Mouse (Mus musculus): ENCODE results near the gene Zfp609.
A peak's percentile ranks its signal among the peaks of the same experiment; 100 is the strongest.
"Not testable (repeated sequence)": the region's sequence is repeated elsewhere in the genome, so short reads cannot be mapped to it uniquely, and the experiment has no call there.

Gene Zfp609

DNA sequence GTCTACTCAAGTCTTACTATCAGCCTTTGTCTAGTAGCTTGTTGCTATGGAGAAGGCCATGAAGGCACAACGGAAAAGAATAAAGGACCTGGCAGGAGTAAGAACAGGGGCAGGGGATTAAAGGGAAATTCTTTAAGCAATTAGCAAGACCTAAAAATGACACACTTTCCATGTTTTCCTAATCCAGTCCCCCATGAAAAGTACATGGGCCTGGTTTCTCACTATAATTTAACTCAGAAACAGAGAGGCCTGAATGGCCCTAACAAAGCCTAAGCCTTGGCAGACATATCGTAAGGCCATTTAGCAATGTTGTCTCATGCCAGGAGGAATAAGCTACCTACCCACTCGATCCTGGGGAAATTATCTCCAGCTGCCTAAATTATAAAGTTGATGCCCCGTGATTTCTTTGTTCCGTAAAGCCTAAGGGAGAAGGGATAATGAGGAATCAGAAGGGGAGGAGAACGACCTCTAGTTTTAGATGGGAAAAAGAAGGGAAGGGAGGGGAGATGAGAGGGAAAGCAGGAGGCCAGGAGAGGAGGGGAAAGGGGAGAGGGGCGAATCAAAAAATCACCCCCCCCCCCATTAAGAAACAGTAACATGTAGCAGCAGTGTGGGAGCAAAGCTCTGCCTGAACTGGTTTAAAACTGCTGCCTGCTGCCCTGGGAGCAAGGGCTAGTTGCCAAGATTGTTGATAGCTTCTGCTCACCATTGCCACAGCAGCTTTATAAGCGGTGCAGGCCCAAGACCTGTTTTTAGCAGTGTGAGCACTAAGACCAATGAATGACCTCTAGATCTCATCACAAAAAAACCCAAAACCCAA is 102.7 kb downstream of the Zfp609 start:
- DNase-seq (ENCODE audit: low read depth, low spot score): peak; percentile 16

DNA sequence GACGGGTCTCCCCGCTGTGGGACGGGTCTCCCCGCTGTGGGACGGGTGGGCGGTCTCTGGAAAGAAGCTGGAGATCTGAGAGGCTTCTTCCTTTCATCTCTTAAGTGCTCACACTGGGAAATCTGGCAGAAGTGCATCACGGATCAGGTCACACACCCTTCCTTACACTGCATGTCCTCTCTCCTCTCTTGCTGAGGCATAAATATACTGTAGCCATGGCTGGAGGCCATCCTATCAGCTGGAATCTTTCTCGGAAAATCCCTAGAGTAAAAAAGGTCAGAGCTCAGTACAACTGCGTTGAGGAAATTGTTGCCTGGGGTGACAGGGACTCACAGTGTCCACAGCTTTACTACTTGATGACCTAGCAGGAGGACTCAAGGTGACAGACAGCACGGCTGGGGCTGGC is 106.2 kb downstream of the Zfp609 start:
- DNase-seq (ENCODE audit: low read depth, low spot score): no peak

DNA sequence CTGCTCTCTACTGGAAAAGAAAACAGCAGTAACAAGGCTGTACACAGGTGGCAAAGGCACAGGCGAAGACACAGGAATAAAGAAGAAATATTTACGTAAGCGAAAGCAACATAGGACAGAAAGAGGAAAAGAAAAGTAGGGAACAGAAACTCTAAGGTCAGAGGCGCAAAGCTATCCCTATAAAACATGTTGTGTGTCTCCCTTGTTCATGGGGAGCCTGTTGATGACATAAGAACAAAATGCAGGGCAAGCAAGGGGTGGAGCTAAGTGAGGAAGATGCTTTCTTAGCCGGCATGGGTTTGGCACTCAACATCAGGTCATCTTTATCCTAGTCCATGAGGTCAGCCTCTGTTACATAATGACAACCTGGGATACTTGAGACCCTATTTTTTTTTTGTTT is 109.2 kb downstream of the Zfp609 start:
- DNase-seq (ENCODE audit: low read depth, low spot score): no peak

DNA sequence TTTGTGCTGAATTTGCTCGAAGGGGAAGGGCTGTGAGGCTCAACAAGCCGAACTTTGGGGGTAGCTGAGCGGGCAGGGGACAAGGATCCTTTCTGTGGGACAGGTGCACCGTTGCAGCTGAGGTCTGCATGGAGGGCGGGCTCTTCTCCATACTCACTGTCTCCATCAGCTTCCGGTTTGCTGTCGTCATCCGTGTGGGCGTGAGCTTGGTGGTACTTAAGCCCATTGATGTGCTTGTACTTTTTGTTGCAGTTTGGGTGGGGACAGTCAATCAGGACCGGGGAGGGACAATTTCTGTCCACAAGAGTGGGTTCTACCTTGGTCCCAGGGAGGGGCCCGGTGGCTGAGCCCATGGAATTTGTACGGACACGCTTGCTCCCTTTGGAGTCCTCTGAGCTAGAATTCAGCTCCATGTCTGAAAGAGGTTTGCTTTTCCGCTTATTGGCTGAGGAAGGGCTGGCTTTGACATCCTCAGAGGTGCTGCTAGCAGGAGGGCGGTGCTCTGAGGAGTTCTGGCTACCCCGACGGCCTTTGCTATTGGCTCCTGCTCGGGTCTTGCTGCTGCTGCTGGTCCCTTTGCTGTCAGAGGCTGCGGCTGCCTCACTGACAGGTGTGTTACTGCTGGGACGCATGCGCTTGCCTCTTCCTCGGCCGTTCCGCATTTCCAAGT is 123.3 kb downstream of the Zfp609 start:
- no peak for DNase-seq (ENCODE audit: low read depth, low spot score)

DNA sequence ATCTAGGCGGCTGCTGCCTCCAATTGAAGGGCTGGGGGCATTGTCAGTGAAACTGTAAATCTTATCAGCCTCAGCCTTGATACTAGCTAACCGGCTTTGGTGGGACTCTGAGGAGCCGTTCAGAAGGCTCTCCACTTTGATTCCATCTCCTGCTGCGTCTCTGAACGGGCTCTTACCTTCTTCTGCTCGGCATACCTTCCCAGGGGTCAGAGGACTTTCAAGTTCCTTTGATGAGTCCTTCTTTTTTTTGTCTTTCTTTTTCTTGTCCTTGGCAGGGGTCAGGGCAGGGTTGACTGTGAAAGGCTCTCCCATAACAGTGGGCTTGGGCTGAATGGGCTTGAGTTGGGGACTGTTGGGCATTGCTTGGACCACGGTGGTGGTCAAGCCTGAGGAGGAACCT is 124.1 kb downstream of the Zfp609 start:
- no peak for DNase-seq (ENCODE audit: low read depth, low spot score)

GRCm38 (mm10) chr9:65702286-65702685 is 125.1 kb downstream of the Zfp609 start:
- no peak for DNase-seq (ENCODE audit: low read depth, low spot score)

DNA sequence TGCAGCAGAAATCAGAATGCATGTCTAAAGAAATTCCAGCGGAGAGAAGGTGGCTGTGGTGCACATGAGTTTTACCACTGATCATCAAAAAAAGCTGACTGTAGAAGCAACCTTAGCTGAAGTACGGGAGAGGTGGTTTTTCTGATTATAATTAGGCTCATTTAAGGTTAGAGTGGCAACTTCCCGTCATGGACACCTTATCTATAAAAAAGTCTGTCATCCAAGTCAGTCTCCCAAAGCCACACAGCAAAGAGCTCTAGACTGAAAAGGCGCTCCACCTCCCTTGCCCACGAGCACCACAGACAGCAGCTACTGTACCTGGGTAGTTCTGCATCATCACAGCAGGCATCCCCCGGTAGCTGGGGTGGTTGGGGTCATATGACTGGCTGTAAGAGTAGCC is 126.9 kb downstream of the Zfp609 start:
- DNase-seq (ENCODE audit: low read depth, low spot score): no peak

DNA sequence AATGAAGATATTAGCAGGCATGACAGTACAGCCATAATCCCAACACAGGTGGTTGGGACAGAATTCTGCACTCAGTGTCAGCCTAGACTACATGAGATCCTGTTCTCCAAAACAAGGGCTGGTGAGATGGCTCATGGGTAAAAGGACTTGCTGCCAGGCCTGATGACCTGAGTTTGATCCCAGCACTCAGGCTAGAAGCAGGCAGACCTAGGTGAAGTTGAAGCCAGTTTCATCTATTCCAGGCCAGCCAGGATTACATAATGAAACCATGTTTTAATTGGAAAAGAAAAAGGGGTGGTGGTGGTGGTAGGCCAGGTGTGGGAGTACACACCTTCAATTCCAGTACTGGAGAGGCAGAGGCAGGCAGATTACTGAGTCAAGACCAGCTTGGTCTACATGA is 129.4 kb downstream of the Zfp609 start:
- DNase-seq (ENCODE audit: low read depth, low spot score): no peak

DNA sequence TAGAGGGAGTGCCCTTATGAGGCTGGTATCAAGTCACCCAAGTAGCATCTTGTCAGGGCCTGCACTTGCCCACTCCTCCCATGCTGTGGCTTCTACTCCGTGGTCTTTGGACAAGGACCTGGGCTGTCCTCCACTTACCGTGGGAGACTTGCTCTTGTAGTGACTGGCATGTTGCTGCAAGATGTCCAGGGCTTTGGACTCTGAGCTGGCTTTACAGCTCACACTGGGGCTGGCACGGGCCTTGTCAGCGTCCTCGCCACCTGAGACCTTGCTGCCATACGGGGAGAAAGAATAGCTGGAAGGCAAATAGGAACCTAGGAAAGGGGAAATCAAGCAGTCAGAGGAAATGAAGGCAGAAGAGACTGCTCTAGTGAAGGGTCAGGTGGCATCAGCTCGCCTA is 130.0 kb downstream of the Zfp609 start:
- DNase-seq (ENCODE audit: low read depth, low spot score): no peak

DNA sequence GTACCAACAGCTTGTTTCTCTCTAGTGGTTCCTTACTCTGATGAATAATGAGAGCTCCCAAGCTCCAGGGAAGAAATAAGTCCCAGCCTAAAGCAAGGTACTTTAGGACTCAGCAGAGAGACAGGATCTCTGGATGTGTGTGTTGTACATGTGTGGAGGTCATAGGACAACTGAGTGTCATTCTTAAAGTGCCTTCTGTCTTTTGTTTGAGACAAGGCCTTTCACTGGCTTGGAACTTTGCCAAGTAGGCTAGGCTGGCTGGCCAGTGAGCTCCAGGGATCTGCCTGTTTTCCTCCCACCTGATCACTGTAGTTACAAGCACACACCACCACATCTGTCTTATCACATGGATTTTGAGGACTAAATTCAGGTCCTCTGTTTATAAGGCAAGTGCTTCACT is 131.0 kb downstream of the Zfp609 start:
- DNase-seq (ENCODE audit: low read depth, low spot score): no peak

DNA sequence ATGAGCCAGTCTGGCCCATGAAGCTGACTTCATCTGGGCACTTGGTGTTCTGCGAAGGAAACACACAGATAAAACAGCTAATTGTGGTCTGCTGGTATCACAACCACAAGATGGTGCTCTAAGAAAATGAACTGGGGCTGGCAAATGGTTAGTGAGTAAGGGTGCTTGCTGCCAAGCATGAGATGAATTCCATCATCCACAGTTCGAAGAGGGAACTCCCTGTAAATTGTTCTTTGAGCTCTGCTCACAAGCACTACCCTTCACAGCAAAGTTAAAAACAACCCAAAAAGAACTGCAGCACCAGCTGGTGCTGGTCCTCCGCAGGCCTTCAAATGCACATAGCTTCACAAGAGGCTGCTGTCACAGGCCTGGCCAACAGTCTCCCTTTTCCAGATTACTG is 131.7 kb downstream of the Zfp609 start:
- no peak for DNase-seq (ENCODE audit: low read depth, low spot score)

DNA sequence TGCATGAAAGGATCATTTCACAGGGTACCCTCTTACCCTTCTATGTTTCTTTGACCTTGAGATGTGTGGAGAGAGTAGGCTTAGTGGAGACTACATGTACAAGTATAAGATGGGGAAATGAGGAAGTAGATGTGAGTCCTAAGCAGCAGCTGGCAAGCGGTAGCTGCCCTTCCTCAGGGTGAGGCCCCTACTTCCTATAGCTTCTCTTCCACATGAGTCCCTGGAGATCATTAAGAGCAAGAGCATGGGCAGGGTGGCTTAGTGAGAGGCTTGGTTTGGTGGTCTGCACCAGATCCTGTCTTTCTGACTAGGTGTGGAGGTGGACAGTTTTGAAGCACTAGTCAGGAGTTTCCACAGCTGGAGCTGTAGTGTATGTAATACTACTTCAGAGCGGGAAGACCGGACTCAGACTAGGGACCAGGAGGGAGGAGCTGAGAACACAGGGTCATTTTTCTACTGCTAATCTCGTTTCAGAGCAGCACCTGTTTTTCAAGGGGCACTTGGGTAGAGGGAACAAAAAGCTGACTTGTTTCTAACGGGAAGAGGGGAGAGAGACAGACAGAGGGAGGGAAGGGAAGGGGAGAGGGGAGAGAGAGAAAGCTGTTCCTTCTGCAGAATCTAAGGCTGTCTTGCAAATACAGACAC is 134.3 kb downstream of the Zfp609 start:
- no peak for DNase-seq (ENCODE audit: low read depth, low spot score)

GRCm38 (mm10) chr9:65692466-65692865 is 134.9 kb downstream of the Zfp609 start:
- no peak for DNase-seq (ENCODE audit: low read depth, low spot score)

GRCm38 (mm10) chr9:65689869-65690268 is 137.5 kb downstream of the Zfp609 start:
- not testable (repeated sequence) for DNase-seq (ENCODE audit: low read depth, low spot score)

GRCm38 (mm10) chr9:65684704-65685103 is 142.7 kb downstream of the Zfp609 start:
- DNase-seq (ENCODE audit: low read depth, low spot score): no peak

DNA sequence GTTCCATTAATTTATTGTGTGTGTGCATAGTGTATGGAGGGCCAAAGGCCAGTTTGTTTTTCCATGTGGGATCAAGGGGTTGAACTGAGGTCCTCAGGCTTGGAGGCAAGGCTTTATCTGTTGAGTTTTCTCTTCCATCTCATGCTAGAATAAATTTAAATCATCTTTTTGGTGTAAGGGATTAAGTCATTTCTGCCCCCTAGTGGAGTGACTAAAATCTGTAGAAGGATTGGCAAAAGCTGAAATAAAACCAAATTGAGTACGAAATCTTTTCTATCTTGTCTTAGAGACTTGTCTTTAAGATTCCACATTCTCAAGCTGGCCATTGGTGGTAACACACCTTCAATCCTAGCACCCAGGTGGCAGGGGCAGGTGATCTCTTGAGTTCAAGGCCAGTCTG is 144.4 kb downstream of the Zfp609 start:
- DNase-seq (ENCODE audit: low read depth, low spot score): no peak

GRCm38 (mm10) chr9:65682183-65682582 is 145.2 kb downstream of the Zfp609 start:
- DNase-seq (ENCODE audit: low read depth, low spot score): no peak

- DNase-seq (ENCODE audit: low read depth, low spot score): no peak
Measured at GRCm38 (mm10) chr9:65681634-65681940, 145.8 kb downstream of the Zfp609 start.

- DNase-seq (ENCODE audit: low read depth, low spot score): no peak
Measured at GRCm38 (mm10) chr9:65680938-65681633, 146.3 kb downstream of the Zfp609 start.

DNA sequence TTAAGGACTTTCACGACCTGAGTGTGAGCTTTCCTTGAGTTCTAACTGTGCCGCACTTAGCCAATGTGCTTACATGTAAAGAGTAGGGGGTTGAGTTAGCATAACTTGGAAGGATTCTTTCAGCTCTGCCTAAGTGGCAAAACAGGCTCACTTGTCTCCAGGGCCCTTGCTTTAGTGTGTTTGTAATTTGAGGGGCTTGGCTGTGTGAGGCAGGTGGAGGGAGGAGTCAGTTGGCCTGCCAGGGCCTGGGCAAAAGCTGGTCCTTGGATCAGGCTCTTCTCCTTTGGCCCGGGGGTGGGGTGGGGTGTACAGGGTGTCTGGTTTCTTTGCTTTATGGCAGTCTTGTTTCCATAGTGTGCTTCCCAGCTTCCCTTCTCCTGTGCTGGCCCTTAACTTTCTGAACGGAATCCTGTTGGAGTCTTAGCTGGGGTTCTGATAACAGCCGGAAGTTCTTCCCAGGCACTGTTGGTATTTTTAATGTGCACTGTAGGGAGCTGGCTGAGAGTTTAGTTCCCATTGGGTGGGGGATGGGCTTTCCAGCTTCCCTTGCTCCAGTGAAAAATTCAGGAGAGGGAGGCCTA is 148.1 kb downstream of the Zfp609 start:
- no peak for DNase-seq (ENCODE audit: low read depth, low spot score)

GRCm38 (mm10) chr9:65677119-65677462 is 150.3 kb downstream of the Zfp609 start:
- no peak for DNase-seq (ENCODE audit: low read depth, low spot score)

Measured in retina, postnatal 7 days (tissue).